Mouse (Mus musculus) T-cell, adult 66 days (primary cell): ENCODE results near the gene Znhit1. TPM values are rescaled to one million over a fixed set of nuclear protein-coding genes. Genes with fewer than 3 reads are reported as not detected.

Experiments
- total RNA-seq, 2 experiments: library from RNA; stranded (reverse); gene quantifications; 3 replicates in 1 of 2; 4 replicates in 1 of 2; pipeline ENCODE4 v1.2.4; 2023

Znhit1 gene
- total RNA-seq, result 10 to 100 TPM; 24.2 to 31.7 TPM

DNA sequence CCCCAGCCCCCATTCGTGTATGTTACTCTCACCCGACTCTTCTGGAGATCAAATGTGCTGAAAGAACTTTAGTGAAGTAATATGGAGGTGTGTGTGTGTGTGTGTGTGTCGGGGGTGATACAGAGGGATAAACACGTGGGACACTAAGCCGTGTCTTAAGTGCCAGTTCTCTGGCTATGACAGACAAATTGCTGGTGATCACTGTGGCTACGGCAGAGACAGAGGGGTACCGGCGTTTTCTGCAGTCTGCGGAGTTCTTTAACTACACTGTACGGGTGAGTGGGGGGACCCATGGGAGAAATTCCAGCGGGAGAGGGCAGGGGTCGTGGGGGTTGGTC lies at the start of gene Znhit1:
Znhit1 (minus strand) TSS at position 88 of the 338 bp plus-strand sequence.

DNA sequence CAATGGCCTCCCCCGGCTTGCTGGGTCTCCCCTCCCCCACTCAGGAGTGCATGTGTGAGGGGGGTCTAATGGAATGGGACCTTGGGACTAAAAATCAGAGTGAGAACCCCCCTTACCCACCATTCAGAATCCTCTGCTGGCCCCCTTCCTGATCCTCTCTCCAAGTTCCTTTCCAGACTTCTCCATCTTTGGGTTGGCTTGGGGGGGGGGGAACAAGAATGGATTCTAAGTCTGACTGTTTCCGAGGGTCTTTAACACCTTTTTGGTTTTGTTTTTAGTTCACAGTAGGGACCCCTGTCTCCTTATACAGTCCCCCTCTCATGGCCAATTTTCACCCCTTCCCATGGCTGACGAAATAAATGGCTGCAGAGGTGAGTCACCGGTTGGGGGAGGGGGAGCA lies 38.3 kb upstream of the Znhit1 start, which contains the start of gene Vgf:
Vgf (plus strand) TSS at position 301 of the 400 bp plus-strand sequence.

DNA sequence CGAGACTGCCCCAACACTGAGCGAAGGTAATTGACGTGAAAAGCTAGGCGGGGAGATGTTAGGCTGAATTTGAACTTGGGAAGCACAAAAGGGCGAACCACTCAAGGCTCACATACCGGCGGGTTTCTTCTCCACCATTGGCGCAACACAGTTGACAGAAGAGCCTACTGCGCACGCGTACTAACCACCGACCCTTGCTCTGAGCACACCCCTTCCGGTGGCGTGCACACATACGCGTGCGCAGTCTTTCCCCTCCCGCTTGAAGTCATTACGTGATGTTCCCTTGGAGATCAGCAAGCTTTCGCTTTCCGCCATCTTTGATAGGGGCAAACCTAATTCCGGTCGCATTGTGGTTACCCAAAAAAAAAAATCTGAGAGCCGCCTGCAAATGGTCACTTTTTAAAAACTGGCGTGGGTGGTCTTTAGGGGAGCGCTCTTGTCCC lies 1.1 kb downstream of the Znhit1 start, which contains the start of gene Plod3:
Plod3 (plus strand) TSS at position 325 of the 443 bp plus-strand sequence.

DNA sequence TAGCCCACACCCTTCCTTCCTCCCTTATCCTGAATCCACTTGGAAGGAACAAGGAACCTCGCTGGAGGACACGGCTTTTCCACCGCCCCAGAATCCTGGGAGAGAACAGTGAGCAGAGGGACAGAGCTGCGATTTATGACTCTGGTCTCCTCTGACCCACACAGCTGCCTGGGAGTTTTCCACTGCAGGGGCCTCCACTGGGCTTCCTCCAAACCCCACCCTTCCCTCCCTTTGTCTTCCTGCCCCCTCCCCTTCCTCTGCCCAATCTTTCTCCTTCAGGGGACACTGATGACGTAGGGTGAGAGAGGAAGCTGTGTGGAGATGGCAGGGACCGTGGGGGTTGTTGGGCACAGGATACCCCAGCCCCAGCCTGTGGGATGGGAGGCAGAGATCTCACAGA lies 21.5 kb downstream of the Znhit1 start, which contains the start of gene Cldn15:
Cldn15 (plus strand) TSS at position 286 of the 400 bp plus-strand sequence.

DNA sequence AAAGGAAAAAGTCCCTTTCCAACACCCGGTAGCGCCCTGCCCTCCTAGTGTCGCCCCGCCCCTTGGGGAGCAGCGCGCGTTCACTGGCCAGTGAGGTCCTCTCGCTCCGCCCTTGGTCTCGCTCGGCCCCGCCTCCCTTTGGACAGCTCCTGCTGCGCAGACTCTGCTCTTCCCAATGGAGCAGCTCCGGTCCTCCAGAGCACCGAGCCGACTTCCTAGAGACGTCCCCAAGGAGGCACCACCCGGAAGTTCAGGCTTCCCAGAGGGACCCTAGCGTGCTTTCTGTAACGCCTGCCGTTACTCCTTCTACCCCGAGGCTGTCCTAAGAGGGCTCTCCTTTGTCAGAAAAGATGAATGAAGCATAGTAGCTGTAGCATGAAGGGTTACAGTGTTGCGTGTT lies 34.8 kb downstream of the Znhit1 start, which contains the start of gene Fis1:
Fis1 (plus strand) TSS at position 261 of the 400 bp plus-strand sequence.

Other genes starting within 250 kb of the Znhit1 start
- not detected for gene Col26a1, start 104.8 kb downstream of the Znhit1 start, total RNA-seq
- 1 to 10 TPM; 1.0 to 3.0 TPM for gene Ift22, start 79.9 kb downstream of the Znhit1 start, total RNA-seq
- gene Fis1, start 34.7 kb downstream of the Znhit1 start, total RNA-seq, result 100 to 1,000 TPM; 136 to 139 TPM
- 1 to 10 TPM; 1.2 to 1.6 TPM for gene Cldn15, start 21.4 kb downstream of the Znhit1 start, total RNA-seq
- 10 to 100 TPM; 18.1 TPM for gene Plod3, start 1.0 kb downstream of the Znhit1 start, total RNA-seq
- not detected for gene Vgf, start 38.4 kb upstream of the Znhit1 start, total RNA-seq
- gene Ap1s1, start 58.1 kb upstream of the Znhit1 start, total RNA-seq, result 10 to 100 TPM; 29.8 to 42.2 TPM
- gene Serpine1, start 84.2 kb upstream of the Znhit1 start, total RNA-seq, result not detected
- gene Trim56, start 128.2 kb upstream of the Znhit1 start, total RNA-seq, result 100 to 1,000 TPM in 1 of 2 experiments, 10 to 100 TPM in 1; 90.0 to 103 TPM
- not detected for gene Muc3, start 161.3 kb upstream of the Znhit1 start, total RNA-seq
- 10 to 100 TPM in 1 of 2 experiments, 1 to 10 TPM in 1; 9.8 to 11.4 TPM for gene Muc3a, start 224.4 kb upstream of the Znhit1 start, total RNA-seq